Mouse (Mus musculus) intestine, postnatal 0 days (tissue): ENCODE measurements at regions not wholly inside any gene's neighbourhood (a gene's known extent, or its start where the extent isn't known, plus 50 kb on each side); places are given as distances from the start of the nearest gene placed in this dataset.
A peak's percentile ranks its signal among the peaks of the same experiment; 100 is the strongest.

ENCODE experiments used
- ATAC-seq: fragments of 200-750 bp; cut with Nextera tagmentation; 2 replicates; pipeline ENCODE4 v1.8.0; 2017; ENCODE audit warnings: mild to moderate bottlenecking, moderate TSS enrichment, moderate library complexity
- H3K27ac ChIP-seq: fragments of 300-500 bp; sonication (generic); 2 replicates; pipeline ENCODE4 v1.5.1; 2014; ENCODE audit warnings: mild to moderate bottlenecking, low read depth, low read length, moderate library complexity
- H3K27me3 ChIP-seq: fragments of 300-500 bp; sonication (generic); replicated peaks from 2 replicates; pipeline ENCODE4 v1.6.1; 2014; ENCODE audit warnings: low read length, mixed read lengths; ENCODE audit not compliant: control insufficient read depth, insufficient read depth
- H3K36me3 ChIP-seq: fragments of 300-500 bp; sonication (generic); 2 replicates; pipeline ENCODE4 v1.6.1; 2014; ENCODE audit warnings: mild to moderate bottlenecking, moderate library complexity; ENCODE audit not compliant: control insufficient read depth, insufficient read depth
- H3K4me1 ChIP-seq: fragments of 300-500 bp; sonication (generic); replicated peaks from 2 replicates; pipeline ENCODE4 v1.6.1; 2014; ENCODE audit warnings: antibody characterized with exemption, low read length, mixed read lengths; ENCODE audit not compliant: control insufficient read depth, insufficient read depth
- H3K4me2 ChIP-seq: fragments of 300-500 bp; sonication (generic); replicated peaks from 2 replicates; pipeline ENCODE4 v1.6.1; 2014; ENCODE audit warnings: low read depth, mild to moderate bottlenecking, moderate library complexity
- H3K4me3 ChIP-seq: fragments of 300-500 bp; sonication (generic); 2 replicates; pipeline ENCODE4 v1.5.1; 2014; ENCODE audit warnings: low read depth, low read length
- H3K9ac ChIP-seq: fragments of 300-500 bp; sonication (generic); 2 replicates; pipeline ENCODE4 v1.6.1; 2014; ENCODE audit warnings: mild to moderate bottlenecking, low read depth, low read length
- H3K9me3 ChIP-seq: fragments of 300-500 bp; sonication (generic); 2 replicates; pipeline ENCODE4 v1.6.1; 2016; ENCODE audit warnings: mixed run types; ENCODE audit not compliant: control insufficient read depth
- CTCF ChIP-seq: sonication (generic); IDR thresholded peaks from 2 replicates; pipeline ENCODE4 v1.5.1; 2016; ENCODE audit warnings: low read depth, mild to moderate bottlenecking, control low read depth, antibody characterized with exemption, moderate library complexity
- WGBS: fragments of 180-500 bp; shearing (Covaris S2); extraction: QIAGEN DNeasy Blood & Tissue Kit; methylation state at CpG from one replicate; pipeline ENCODE4 v1.1.7; 2014; 5-methylcytosine and 5-hydroxymethylcytosine counted together

DNA sequence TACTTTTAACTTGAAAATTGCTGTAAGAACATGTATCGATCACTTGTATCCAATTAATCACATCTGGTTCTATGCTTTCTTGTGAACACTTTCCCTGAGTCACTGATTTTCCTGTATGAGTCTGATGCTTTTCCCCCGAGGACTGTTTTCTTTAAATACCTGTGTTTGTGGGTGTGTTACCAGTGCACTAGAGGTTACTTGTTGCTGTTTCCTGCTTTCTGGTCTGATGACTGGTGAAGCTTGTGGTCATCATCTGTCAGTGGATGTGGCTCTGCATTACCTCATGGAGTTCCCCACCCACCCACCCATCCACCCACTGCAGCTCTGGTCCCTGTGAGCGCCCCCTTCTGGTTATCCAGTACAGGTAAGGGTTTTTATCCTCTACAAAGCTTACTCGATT is 88.3 kb upstream of the Spdye4c start:
- H3K27ac ChIP-seq = no peak overlapping the region
- TF ChIP-seq CTCF = no peak
- WGBS = 63% methylated on average over 4 of the region's 4 CpGs
- H3K4me2 ChIP-seq = no peak overlapping the region
- no peak overlapping the region for H3K9ac ChIP-seq
- no peaks in the 10 kb centered on the region for H3K27me3 ChIP-seq
- no peaks in the 10 kb centered on the region for H3K9me3 ChIP-seq
- ATAC-seq = no peak
- H3K36me3 ChIP-seq = no peaks in the 10 kb centered on the region
- H3K4me1 ChIP-seq = no peaks in the 10 kb centered on the region
- no peak overlapping the region for H3K4me3 ChIP-seq

DNA sequence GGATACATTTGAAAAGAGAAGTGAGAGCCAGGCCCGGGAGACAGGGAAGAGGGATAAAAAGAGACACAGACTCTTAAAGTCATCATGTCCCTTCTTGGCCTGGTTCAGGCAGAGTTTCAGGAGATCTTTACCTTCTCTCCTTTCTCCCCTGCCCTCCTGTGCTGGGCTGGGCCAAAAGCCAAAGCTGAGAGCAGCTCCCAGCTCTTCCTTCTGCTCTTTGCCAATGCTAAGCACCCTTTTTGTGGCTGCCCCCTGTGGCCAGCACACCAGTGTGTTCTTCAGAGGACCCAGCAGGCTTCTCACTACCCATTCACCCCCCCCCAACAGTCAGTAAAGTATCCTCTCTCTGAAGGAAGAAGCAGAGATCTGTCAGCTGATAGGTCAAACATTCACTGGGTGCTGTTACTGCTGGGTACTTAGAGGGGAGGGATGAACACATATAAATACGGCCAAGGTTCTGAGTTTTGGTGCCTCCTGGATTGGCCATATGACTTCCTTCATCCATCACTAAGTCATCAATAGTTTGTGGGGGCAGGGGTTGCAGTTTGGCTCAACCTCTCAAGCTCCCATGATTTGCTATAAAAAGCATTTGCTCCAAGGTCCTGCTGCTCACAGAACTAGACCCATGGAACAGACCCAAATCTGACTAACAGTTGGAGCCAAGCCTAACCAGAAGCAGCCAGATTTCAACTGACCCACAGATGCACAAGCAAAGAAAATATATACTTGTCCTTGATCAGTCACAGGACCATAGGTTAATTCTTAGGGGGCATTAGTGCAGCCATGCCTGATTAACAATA is 87.7 kb upstream of the Spdye4c start:
- H3K36me3 ChIP-seq = no peaks in the 10 kb centered on the region
- no peaks in the 10 kb centered on the region for H3K4me1 ChIP-seq
- WGBS = 68% methylated on average over 2 of the region's 2 CpGs
- H3K4me2 ChIP-seq = no peak overlapping the region
- no peak for ATAC-seq
- H3K27me3 ChIP-seq = no peaks in the 10 kb centered on the region
- no peak overlapping the region for H3K27ac ChIP-seq
- no peak overlapping the region for H3K4me3 ChIP-seq
- TF ChIP-seq CTCF = no peak
- no peaks in the 10 kb centered on the region for H3K9me3 ChIP-seq
- H3K9ac ChIP-seq = no peak overlapping the region

DNA sequence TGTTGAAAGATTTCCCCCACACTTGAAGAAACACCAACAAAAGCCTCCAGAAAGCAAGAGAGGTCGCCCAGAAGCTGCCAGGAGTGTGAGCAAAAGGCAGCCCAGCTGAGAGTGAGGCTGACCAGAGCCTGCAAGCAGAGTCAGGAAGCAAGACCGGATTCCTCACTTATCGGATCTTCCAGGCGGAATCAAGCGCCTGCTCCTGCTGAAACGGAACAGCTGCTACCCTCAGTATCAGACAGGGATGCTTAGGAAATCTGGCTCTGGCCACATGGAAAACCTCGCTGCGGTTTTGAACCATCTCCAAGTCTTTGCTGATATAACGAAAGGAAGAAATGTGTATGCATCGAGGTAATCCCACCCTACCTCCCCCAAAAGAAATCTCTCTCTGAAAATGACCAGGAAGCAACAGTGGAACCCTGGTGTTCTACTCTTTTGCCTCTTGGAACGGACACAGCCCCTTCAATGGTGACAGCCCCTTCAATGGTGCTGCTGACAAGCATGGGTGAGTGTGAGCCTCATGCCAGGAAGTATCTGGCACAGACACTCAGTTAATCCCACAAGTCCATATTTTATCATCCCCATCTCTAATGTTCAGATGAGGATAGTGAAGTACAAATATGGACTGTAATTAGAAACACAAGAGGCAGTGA is 83.3 kb upstream of the Spdye4c start:
- no peaks in the 10 kb centered on the region for H3K36me3 ChIP-seq
- TF ChIP-seq CTCF = no peak
- no peak overlapping the region for H3K27ac ChIP-seq
- ATAC-seq = no peak
- H3K4me3 ChIP-seq = no peak overlapping the region
- no peaks in the 10 kb centered on the region for H3K27me3 ChIP-seq
- H3K9ac ChIP-seq = no peak overlapping the region
- 46% methylated on average over 11 of the region's 11 CpGs for WGBS
- no peaks in the 10 kb centered on the region for H3K4me1 ChIP-seq
- no peaks in the 10 kb centered on the region for H3K9me3 ChIP-seq
- no peak overlapping the region for H3K4me2 ChIP-seq

DNA sequence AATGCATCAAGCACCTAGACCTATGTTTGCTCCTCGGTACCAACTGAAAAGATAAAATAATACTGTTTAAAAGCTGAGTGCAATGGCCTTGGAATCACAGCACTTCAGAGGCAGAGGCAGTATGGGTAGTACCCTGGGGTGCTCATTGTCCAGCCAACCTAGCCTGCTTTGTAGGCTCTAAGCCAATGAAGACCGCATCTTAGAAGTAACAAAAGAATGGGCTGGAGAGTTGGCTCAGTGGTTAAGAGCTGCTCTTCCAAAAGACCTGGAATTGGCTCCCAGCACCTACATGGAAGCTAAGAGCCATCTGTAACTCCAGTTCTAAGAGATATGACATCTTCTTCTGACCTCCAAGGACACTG is 82.8 kb upstream of the Spdye4c start:
- Histone ChIP-seq H3K4me1 (no peaks in the 10 kb centered on the region), H3K4me3 (no peak overlapping the region), H3K9ac (no peak overlapping the region), H3K36me3 (no peaks in the 10 kb centered on the region), H3K9me3 (no peaks in the 10 kb centered on the region), H3K27me3 (no peaks in the 10 kb centered on the region), H3K27ac (no peak overlapping the region), H3K4me2 (no peak overlapping the region)
- WGBS = 67% methylated on average over 2 of the region's 2 CpGs
- TF ChIP-seq CTCF = no peak
- ATAC-seq = no peak

DNA sequence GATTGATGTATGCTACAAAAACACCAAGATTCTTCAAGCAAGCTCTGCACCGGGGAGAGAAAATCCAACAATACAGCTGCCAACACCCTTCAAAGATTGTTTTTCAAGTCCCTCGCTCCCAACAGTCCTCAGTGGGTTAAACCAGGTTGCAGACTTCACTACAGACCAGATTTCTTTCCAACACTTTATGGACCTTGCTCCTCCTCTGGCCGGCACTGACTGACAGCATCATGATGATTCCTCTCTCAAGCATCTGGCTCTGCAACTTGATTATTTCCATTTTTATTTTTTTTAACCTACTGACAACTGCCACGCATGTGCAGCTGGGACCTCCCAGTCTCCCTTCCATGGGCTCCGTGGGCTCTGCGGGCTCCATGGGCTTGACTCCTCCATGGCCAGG is 79.7 kb upstream of the Spdye4c start:
- Histone ChIP-seq H3K9ac (no peak overlapping the region), H3K4me2 (no peak overlapping the region), H3K9me3 (no peaks in the 10 kb centered on the region), H3K27ac (no peak overlapping the region), H3K4me1 (no peaks in the 10 kb centered on the region), H3K4me3 (no peak overlapping the region), H3K36me3 (no peaks in the 10 kb centered on the region), H3K27me3 (no peaks in the 10 kb centered on the region)
- WGBS = 75% methylated on average over 6 of the region's 6 CpGs
- TF ChIP-seq CTCF = no peak
- ATAC-seq = no peak

DNA sequence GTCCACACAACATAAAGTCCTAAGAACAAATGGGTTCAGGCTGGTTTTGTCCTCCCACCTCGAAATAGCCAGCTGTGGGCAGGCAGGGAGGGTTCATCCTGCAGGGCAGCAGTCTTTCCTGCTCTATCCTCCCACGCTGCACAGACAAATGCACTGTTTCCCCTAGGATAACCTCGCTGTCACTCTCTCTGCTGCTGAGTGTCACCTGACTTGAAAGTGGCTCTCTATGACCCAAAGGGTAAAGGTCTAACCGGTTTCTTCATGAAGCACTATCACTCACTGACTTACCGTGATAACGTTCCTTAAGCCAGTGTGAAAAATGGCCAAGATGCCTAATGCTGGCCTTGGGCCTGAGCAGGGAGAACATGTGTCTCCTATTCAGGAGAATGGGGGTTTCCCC is 78.2 kb upstream of the Spdye4c start:
- ATAC-seq = peak; percentile 45; the same call in 1 of the 2 replicates
- no peak overlapping the region for H3K9ac ChIP-seq
- no peaks in the 10 kb centered on the region for H3K9me3 ChIP-seq
- WGBS = 39% methylated on average over 6 of the region's 6 CpGs
- no peak overlapping the region for H3K27ac ChIP-seq
- H3K4me2 ChIP-seq = no peak overlapping the region
- no peaks in the 10 kb centered on the region for H3K36me3 ChIP-seq
- H3K27me3 ChIP-seq = no peaks in the 10 kb centered on the region
- H3K4me3 ChIP-seq = no peak overlapping the region
- no peaks in the 10 kb centered on the region for H3K4me1 ChIP-seq
- no peak for TF ChIP-seq CTCF
